Mouse (Mus musculus): ENCODE data around the gene Dock9. TPM values are rescaled to one million over a fixed set of nuclear protein-coding genes. Genes with fewer than 3 reads are reported as not detected.

Dock9 gene
- polyA plus RNA-seq, 1 experiment = 2.8 TPM

- H3K4me2 ChIP-seq (ENCODE audit: low read depth) = no peak overlapping the region
- no peaks in the 10 kb centered on the region for H3K27me3 ChIP-seq (ENCODE audit: control insufficient read depth, insufficient read depth, insufficient read length)
- no peaks in the 10 kb centered on the region for H3K36me3 ChIP-seq (ENCODE audit: control insufficient read depth, insufficient read depth)
- H3ac ChIP-seq (ENCODE audit: control insufficient read depth, insufficient read length) = no peak overlapping the region
- H3K79me2 ChIP-seq (ENCODE audit: control insufficient read depth, insufficient read depth) = no peaks in the 10 kb centered on the region
- H3K4me3 ChIP-seq = no peak overlapping the region
- no peak for TF ChIP-seq CEBPB (IDR thresholded peaks at IDR 0.05; ENCODE audit: insufficient read depth, poor library complexity, severe bottlenecking)
- no peak for TF ChIP-seq MYOG (IDR thresholded peaks at IDR 0.05; ENCODE audit: control insufficient read depth in 1 of 3, insufficient read depth in 1 of 3, insufficient read length in 2 of 3, low read depth in 2 of 3)
- TF ChIP-seq POLR2AphosphoS2 (IDR thresholded peaks at IDR 0.05; ENCODE audit: insufficient read length, low read depth) = no peak
- TF ChIP-seq USF1 (IDR thresholded peaks at IDR 0.05; ENCODE audit: low read depth) = no peak
- TF ChIP-seq REST (IDR thresholded peaks at IDR 0.05; ENCODE audit: insufficient read depth, insufficient read length) = no peak
- TF ChIP-seq POLR2A (IDR thresholded peaks at IDR 0.05; ENCODE audit: insufficient read length, low read depth) = no peak
- TF ChIP-seq MYOD1 (IDR thresholded peaks at IDR 0.05; ENCODE audit: control insufficient read depth in 1 of 3, insufficient read length in 2 of 3, low read depth in 2 of 3) = no peak
- no peak for TF ChIP-seq MAX (IDR thresholded peaks at IDR 0.05; ENCODE audit: low read depth)
- no peak for TF ChIP-seq TCF12 (IDR thresholded peaks at IDR 0.05; ENCODE audit: insufficient read depth, poor library complexity, severe bottlenecking)
- no peak for TF ChIP-seq TCF3 (IDR thresholded peaks at IDR 0.05; ENCODE audit: insufficient read length, low read depth)
- TF ChIP-seq SRF (IDR thresholded peaks at IDR 0.05; ENCODE audit: control insufficient read depth, insufficient read length, low read depth) = no peak
- no peak for TF ChIP-seq E2F4 (IDR thresholded peaks at IDR 0.05; ENCODE audit: insufficient read depth)
These were observed 243.9 kb downstream of the Dock9 start for GRCm38 (mm10) chr14:121553785-121554184.

- no peak overlapping the region for H3K4me2 ChIP-seq (ENCODE audit: low read depth)
- no peaks in the 10 kb centered on the region for H3K27me3 ChIP-seq (ENCODE audit: control insufficient read depth, insufficient read depth, insufficient read length)
- no peaks in the 10 kb centered on the region for H3K79me2 ChIP-seq (ENCODE audit: control insufficient read depth, insufficient read depth)
- H3ac ChIP-seq (ENCODE audit: control insufficient read depth, insufficient read length) = no peak overlapping the region
- no peak overlapping the region for H3K4me3 ChIP-seq
- no peaks in the 10 kb centered on the region for H3K36me3 ChIP-seq (ENCODE audit: control insufficient read depth, insufficient read depth)
- TF ChIP-seq MYOD1 (IDR thresholded peaks at IDR 0.05; ENCODE audit: control insufficient read depth in 1 of 3, insufficient read length in 2 of 3, low read depth in 2 of 3) (no peak), MAX (IDR thresholded peaks at IDR 0.05; ENCODE audit: low read depth) (no peak), TCF12 (IDR thresholded peaks at IDR 0.05; ENCODE audit: insufficient read depth, poor library complexity, severe bottlenecking) (no peak), REST (IDR thresholded peaks at IDR 0.05; ENCODE audit: insufficient read depth, insufficient read length) (no peak), MYOG (IDR thresholded peaks at IDR 0.05; ENCODE audit: control insufficient read depth in 1 of 3, insufficient read depth in 1 of 3, insufficient read length in 2 of 3, low read depth in 2 of 3) (no peak), TCF3 (IDR thresholded peaks at IDR 0.05; ENCODE audit: insufficient read length, low read depth) (no peak), USF1 (IDR thresholded peaks at IDR 0.05; ENCODE audit: low read depth) (no peak), E2F4 (IDR thresholded peaks at IDR 0.05; ENCODE audit: insufficient read depth) (no peak), SRF (IDR thresholded peaks at IDR 0.05; ENCODE audit: control insufficient read depth, insufficient read length, low read depth) (no peak), POLR2AphosphoS2 (IDR thresholded peaks at IDR 0.05; ENCODE audit: insufficient read length, low read depth) (no peak), POLR2A (IDR thresholded peaks at IDR 0.05; ENCODE audit: insufficient read length, low read depth) (no peak), CEBPB (IDR thresholded peaks at IDR 0.05; ENCODE audit: insufficient read depth, poor library complexity, severe bottlenecking) (no peak)
These were observed 245.1 kb downstream of the Dock9 start for GRCm38 (mm10) chr14:121552586-121552985.

- Histone ChIP-seq H3K4me2 (ENCODE audit: low read depth) (no peak overlapping the region), H3K79me2 (ENCODE audit: control insufficient read depth, insufficient read depth) (no peaks in the 10 kb centered on the region), H3K36me3 (ENCODE audit: control insufficient read depth, insufficient read depth) (no peaks in the 10 kb centered on the region), H3ac (ENCODE audit: control insufficient read depth, insufficient read length) (no peak overlapping the region), H3K4me3 (no peak overlapping the region), H3K27me3 (ENCODE audit: control insufficient read depth, insufficient read depth, insufficient read length) (no peaks in the 10 kb centered on the region)
- TF ChIP-seq USF1 (IDR thresholded peaks at IDR 0.05; ENCODE audit: low read depth) (no peak), REST (IDR thresholded peaks at IDR 0.05; ENCODE audit: insufficient read depth, insufficient read length) (no peak), CEBPB (IDR thresholded peaks at IDR 0.05; ENCODE audit: insufficient read depth, poor library complexity, severe bottlenecking) (no peak)
These were observed 247.8 kb downstream of the Dock9 start for GRCm38 (mm10) chr14:121549834-121550233.

- Histone ChIP-seq H3K4me3 (no peak overlapping the region), H3K27me3 (ENCODE audit: control insufficient read depth, insufficient read depth, insufficient read length) (no peaks in the 10 kb centered on the region), H3ac (ENCODE audit: control insufficient read depth, insufficient read length) (no peak overlapping the region), H3K79me2 (ENCODE audit: control insufficient read depth, insufficient read depth) (no peaks in the 10 kb centered on the region), H3K36me3 (ENCODE audit: control insufficient read depth, insufficient read depth) (no peaks in the 10 kb centered on the region), H3K4me2 (ENCODE audit: low read depth) (no peak overlapping the region)
- TF ChIP-seq TCF12 (IDR thresholded peaks at IDR 0.05; ENCODE audit: insufficient read depth, poor library complexity, severe bottlenecking) = no peak
- TF ChIP-seq REST (IDR thresholded peaks at IDR 0.05; ENCODE audit: insufficient read depth, insufficient read length) = no peak
- TF ChIP-seq TCF3 (IDR thresholded peaks at IDR 0.05; ENCODE audit: insufficient read length, low read depth) = no peak
- TF ChIP-seq CEBPB (IDR thresholded peaks at IDR 0.05; ENCODE audit: insufficient read depth, poor library complexity, severe bottlenecking) = no peak
- no peak for TF ChIP-seq POLR2A (IDR thresholded peaks at IDR 0.05; ENCODE audit: insufficient read length, low read depth)
- TF ChIP-seq USF1 (IDR thresholded peaks at IDR 0.05; ENCODE audit: low read depth) = no peak
- no peak for TF ChIP-seq POLR2AphosphoS2 (IDR thresholded peaks at IDR 0.05; ENCODE audit: insufficient read length, low read depth)
These were observed 249.9 kb downstream of the Dock9 start for GRCm38 (mm10) chr14:121547745-121548144.

- no peak overlapping the region for H3K4me2 ChIP-seq (ENCODE audit: low read depth)
- no peaks in the 10 kb centered on the region for H3K27me3 ChIP-seq (ENCODE audit: control insufficient read depth, insufficient read depth, insufficient read length)
- no peak overlapping the region for H3ac ChIP-seq (ENCODE audit: control insufficient read depth, insufficient read length)
- no peak overlapping the region for H3K4me3 ChIP-seq
- TF ChIP-seq USF1 (IDR thresholded peaks at IDR 0.05; ENCODE audit: low read depth) (no peak), TCF3 (IDR thresholded peaks at IDR 0.05; ENCODE audit: insufficient read length, low read depth) (no peak), MAX (IDR thresholded peaks at IDR 0.05; ENCODE audit: low read depth) (no peak), REST (IDR thresholded peaks at IDR 0.05; ENCODE audit: insufficient read depth, insufficient read length) (no peak), TCF12 (IDR thresholded peaks at IDR 0.05; ENCODE audit: insufficient read depth, poor library complexity, severe bottlenecking) (no peak), E2F4 (IDR thresholded peaks at IDR 0.05; ENCODE audit: insufficient read depth) (no peak), MYOG (IDR thresholded peaks at IDR 0.05; ENCODE audit: control insufficient read depth in 1 of 3, insufficient read depth in 1 of 3, insufficient read length in 2 of 3, low read depth in 2 of 3) (no peak)
- H3K36me3 ChIP-seq (ENCODE audit: control insufficient read depth, insufficient read depth) = no peaks in the 10 kb centered on the region
- no peaks in the 10 kb centered on the region for H3K79me2 ChIP-seq (ENCODE audit: control insufficient read depth, insufficient read depth)
These were observed 251.0 kb downstream of the Dock9 start for GRCm38 (mm10) chr14:121546621-121547020.

Measured in myocyte (in vitro differentiated cells).